Mouse (Mus musculus): ENCODE data around the gene Olfr782. TPM values are rescaled to one million over a fixed set of nuclear protein-coding genes. Genes with fewer than 3 reads are reported as not detected.
"Not testable (repeated sequence)": the region's sequence is repeated elsewhere in the genome, so short reads cannot be mapped to it uniquely, and the experiment has no call there.

Olfr782 gene
- polyA plus RNA-seq (2014; fragmentation: Nextera tagmentation; extraction: Ambion mirVana), result not detected in 2 replicates

- Histone ChIP-seq H3K27me3 (ENCODE audit: control insufficient read depth, insufficient read depth, low read length) (no peaks in the 10 kb centered on the region), H3K27ac (replicated peaks; ENCODE audit: low read depth, low read length) (no peak within 1 kb of the TSS), H3K4me1 (ENCODE audit: control insufficient read depth, insufficient read depth, low read length) (no peaks in the 10 kb centered on the region), H3K9ac (ENCODE audit: low read length) (no peak within 1 kb of the TSS), H3K4me2 (ENCODE audit: low read depth, severe bottlenecking) (no peak within 1 kb of the TSS), H3K9me3 (ENCODE audit: control insufficient read depth, low read length) (no peaks in the 10 kb centered on the region), H3K36me3 (ENCODE audit: control insufficient read depth, insufficient read depth, low read length) (no peaks in the 10 kb centered on the region), H3K4me3 (ENCODE audit: low read depth, low read length) (no peak within 1 kb of the TSS)
- ATAC-seq (ENCODE audit: insufficient number of reproducible peaks, low FRiP score, low TSS enrichment, low read depth) (no peak), DNase-seq (ENCODE audit: low spot score) (no peak)
- 87% methylated on average over 3 of the region's 3 CpGs for WGBS
Observed at GRCm38 (mm10) chr10:129348550-129348949, at the start of gene Olfr782. Olfr782 (plus strand) TSS chr10:129348850.

GRCm38 (mm10) chr10:129312973-129313372, 35.7 kb upstream of the Olfr782 start:
- not testable (repeated sequence) for H3K9ac ChIP-seq (ENCODE audit: low read length); DNase-seq (ENCODE audit: low spot score); H3K9me3 ChIP-seq (ENCODE audit: control insufficient read depth, low read length); H3K4me3 ChIP-seq (ENCODE audit: low read depth, low read length); H3K4me1 ChIP-seq (ENCODE audit: control insufficient read depth, insufficient read depth, low read length); H3K4me2 ChIP-seq (ENCODE audit: low read depth, severe bottlenecking); H3K36me3 ChIP-seq (ENCODE audit: control insufficient read depth, insufficient read depth, low read length); H3K27ac ChIP-seq (replicated peaks; ENCODE audit: low read depth, low read length); ATAC-seq (ENCODE audit: insufficient number of reproducible peaks, low FRiP score, low TSS enrichment, low read depth); H3K27me3 ChIP-seq (ENCODE audit: control insufficient read depth, insufficient read depth, low read length)
- WGBS, result 47% methylated on average over 1 of the region's 1 CpGs

- WGBS, result no CpG with 5 or more reads among the region's 1 CpGs
- not testable (repeated sequence) for H3K4me3 ChIP-seq (ENCODE audit: low read depth, low read length); H3K9ac ChIP-seq (ENCODE audit: low read length); H3K36me3 ChIP-seq (ENCODE audit: control insufficient read depth, insufficient read depth, low read length); H3K27ac ChIP-seq (replicated peaks; ENCODE audit: low read depth, low read length); H3K4me1 ChIP-seq (ENCODE audit: control insufficient read depth, insufficient read depth, low read length); H3K4me2 ChIP-seq (ENCODE audit: low read depth, severe bottlenecking); ATAC-seq (ENCODE audit: insufficient number of reproducible peaks, low FRiP score, low TSS enrichment, low read depth); DNase-seq (ENCODE audit: low spot score); H3K27me3 ChIP-seq (ENCODE audit: control insufficient read depth, insufficient read depth, low read length); H3K9me3 ChIP-seq (ENCODE audit: control insufficient read depth, low read length)
Observed at GRCm38 (mm10) chr10:129313521-129313920, 35.1 kb upstream of the Olfr782 start.

- no peaks in the 10 kb centered on the region for H3K9me3 ChIP-seq (ENCODE audit: control insufficient read depth, low read length)
- ATAC-seq (ENCODE audit: insufficient number of reproducible peaks, low FRiP score, low TSS enrichment, low read depth), result no peak
- WGBS, result 82% methylated on average over 3 of the region's 3 CpGs
Observed at GRCm38 (mm10) chr10:129317817-129318216, 30.8 kb upstream of the Olfr782 start, which contains the start of gene Olfr780. Olfr780 (plus strand) TSS chr10:129318117.

GRCm38 (mm10) chr10:129328554-129328953, 20.1 kb upstream of the Olfr782 start, which contains the start of gene Olfr781:
Olfr781 (plus strand) TSS chr10:129328854.
- no peak within 1 kb of the TSS for H3K4me2 ChIP-seq (ENCODE audit: low read depth, severe bottlenecking)
- H3K4me3 ChIP-seq (ENCODE audit: low read depth, low read length), result no peak within 1 kb of the TSS
- no peak for DNase-seq (ENCODE audit: low spot score)
- no peak within 1 kb of the TSS for H3K27ac ChIP-seq (replicated peaks; ENCODE audit: low read depth, low read length)
- no peak for ATAC-seq (ENCODE audit: insufficient number of reproducible peaks, low FRiP score, low TSS enrichment, low read depth)
- H3K9ac ChIP-seq (ENCODE audit: low read length), result no peak within 1 kb of the TSS
- H3K4me1 ChIP-seq (ENCODE audit: control insufficient read depth, insufficient read depth, low read length), result no peaks in the 10 kb centered on the region
- no peaks in the 10 kb centered on the region for H3K9me3 ChIP-seq (ENCODE audit: control insufficient read depth, low read length)
- no peaks in the 10 kb centered on the region for H3K27me3 ChIP-seq (ENCODE audit: control insufficient read depth, insufficient read depth, low read length)
- no peaks in the 10 kb centered on the region for H3K36me3 ChIP-seq (ENCODE audit: control insufficient read depth, insufficient read depth, low read length)

More at GRCm38 (mm10) chr10:129317817-129318216, 30.8 kb upstream of the Olfr782 start, which contains the start of gene Olfr780:
- Histone ChIP-seq H3K4me1 (ENCODE audit: control insufficient read depth, insufficient read depth, low read length) (no peaks in the 10 kb centered on the region), H3K4me2 (ENCODE audit: low read depth, severe bottlenecking) (no peak within 1 kb of the TSS), H3K27ac (replicated peaks; ENCODE audit: low read depth, low read length) (no peak within 1 kb of the TSS), H3K36me3 (ENCODE audit: control insufficient read depth, insufficient read depth, low read length) (no peaks in the 10 kb centered on the region), H3K9ac (ENCODE audit: low read length) (no peak within 1 kb of the TSS), H3K27me3 (ENCODE audit: control insufficient read depth, insufficient read depth, low read length) (no peaks in the 10 kb centered on the region), H3K4me3 (ENCODE audit: low read depth, low read length) (no peak within 1 kb of the TSS)
- no peak for DNase-seq (ENCODE audit: low spot score)

GRCm38 (mm10) chr10:129352475-129352874, 3.8 kb downstream of the Olfr782 start:
- not testable (repeated sequence) for H3K9ac ChIP-seq (ENCODE audit: low read length); H3K27ac ChIP-seq (replicated peaks; ENCODE audit: low read depth, low read length); H3K4me2 ChIP-seq (ENCODE audit: low read depth, severe bottlenecking); DNase-seq (ENCODE audit: low spot score); H3K4me1 ChIP-seq (ENCODE audit: control insufficient read depth, insufficient read depth, low read length); H3K36me3 ChIP-seq (ENCODE audit: control insufficient read depth, insufficient read depth, low read length); ATAC-seq (ENCODE audit: insufficient number of reproducible peaks, low FRiP score, low TSS enrichment, low read depth); H3K9me3 ChIP-seq (ENCODE audit: control insufficient read depth, low read length); H3K27me3 ChIP-seq (ENCODE audit: control insufficient read depth, insufficient read depth, low read length); H3K4me3 ChIP-seq (ENCODE audit: low read depth, low read length)
- 59% methylated on average over 2 of the region's 2 CpGs for WGBS

- H3K27me3 ChIP-seq (ENCODE audit: control insufficient read depth, insufficient read depth, low read length); H3K9me3 ChIP-seq (ENCODE audit: control insufficient read depth, low read length); DNase-seq (ENCODE audit: low spot score); H3K36me3 ChIP-seq (ENCODE audit: control insufficient read depth, insufficient read depth, low read length); H3K27ac ChIP-seq (replicated peaks; ENCODE audit: low read depth, low read length); H3K4me1 ChIP-seq (ENCODE audit: control insufficient read depth, insufficient read depth, low read length); H3K4me2 ChIP-seq (ENCODE audit: low read depth, severe bottlenecking); H3K4me3 ChIP-seq (ENCODE audit: low read depth, low read length); H3K9ac ChIP-seq (ENCODE audit: low read length); ATAC-seq (ENCODE audit: insufficient number of reproducible peaks, low FRiP score, low TSS enrichment, low read depth): not testable (repeated sequence)
- WGBS, result 90% methylated on average over 4 of the region's 4 CpGs
Observed at GRCm38 (mm10) chr10:129356496-129356895, 7.8 kb downstream of the Olfr782 start.

- Histone ChIP-seq H3K27me3 (ENCODE audit: control insufficient read depth, insufficient read depth, low read length) (no peaks in the 10 kb centered on the region), H3K4me2 (ENCODE audit: low read depth, severe bottlenecking) (no peak overlapping the region), H3K36me3 (ENCODE audit: control insufficient read depth, insufficient read depth, low read length) (no peaks in the 10 kb centered on the region), H3K27ac (replicated peaks; ENCODE audit: low read depth, low read length) (no peak overlapping the region), H3K9ac (ENCODE audit: low read length) (no peak overlapping the region), H3K4me1 (ENCODE audit: control insufficient read depth, insufficient read depth, low read length) (no peaks in the 10 kb centered on the region), H3K9me3 (ENCODE audit: control insufficient read depth, low read length) (no peaks in the 10 kb centered on the region; the same call in 1 of the 2 replicates), H3K4me3 (ENCODE audit: low read depth, low read length) (no peak overlapping the region)
- ATAC-seq (ENCODE audit: insufficient number of reproducible peaks, low FRiP score, low TSS enrichment, low read depth) (no peak), DNase-seq (ENCODE audit: low spot score) (no peak)
- 78% methylated on average over 5 of the region's 5 CpGs for WGBS
Observed at GRCm38 (mm10) chr10:129357307-129357706, 8.7 kb downstream of the Olfr782 start.

GRCm38 (mm10) chr10:129374051-129374450, 25.4 kb downstream of the Olfr782 start:
- not testable (repeated sequence) for H3K4me3 ChIP-seq (ENCODE audit: low read depth, low read length); H3K36me3 ChIP-seq (ENCODE audit: control insufficient read depth, insufficient read depth, low read length); ATAC-seq (ENCODE audit: insufficient number of reproducible peaks, low FRiP score, low TSS enrichment, low read depth); H3K4me1 ChIP-seq (ENCODE audit: control insufficient read depth, insufficient read depth, low read length); H3K9me3 ChIP-seq (ENCODE audit: control insufficient read depth, low read length); H3K27ac ChIP-seq (replicated peaks; ENCODE audit: low read depth, low read length); H3K27me3 ChIP-seq (ENCODE audit: control insufficient read depth, insufficient read depth, low read length); H3K9ac ChIP-seq (ENCODE audit: low read length); DNase-seq (ENCODE audit: low spot score); H3K4me2 ChIP-seq (ENCODE audit: low read depth, severe bottlenecking)
- 88% methylated on average over 5 of the region's 5 CpGs for WGBS

Data from limb, embryonic 11.5 days (tissue).